Mouse (Mus musculus) adrenal gland, postnatal 25 days (tissue): ENCODE data around the gene Serpinb1b. TPM values are rescaled to one million over a fixed set of nuclear protein-coding genes. Genes with fewer than 3 reads are reported as not detected.
"Not testable (repeated sequence)": the region's sequence is repeated elsewhere in the genome, so short reads cannot be mapped to it uniquely, and the experiment has no call there.

ENCODE experiments used
- DNase-seq: peaks from one replicate; pipeline ENCODE4 v3.0.0; 2021; ENCODE audit warnings: mixed read lengths
- long read RNA-seq: library from polyadenylated mRNA; stranded (forward); transcript quantifications from one replicate; pipeline ENCODE4 v2.0.0, GENCODE M21; 2021
- total RNA-seq: library from RNA; stranded (reverse); gene quantifications from 2 replicates; pipeline ENCODE4 v1.2.3, GENCODE M21; 2021

The Serpinb1b gene
- 0.52 and 1.1 TPM in 2 replicates for total RNA-seq
- long read RNA-seq, partial matches to known transcripts = 0 of 1 reads
- long read RNA-seq, other reads (novel, unspliced or antisense) = 1 of 1 reads

DNA sequence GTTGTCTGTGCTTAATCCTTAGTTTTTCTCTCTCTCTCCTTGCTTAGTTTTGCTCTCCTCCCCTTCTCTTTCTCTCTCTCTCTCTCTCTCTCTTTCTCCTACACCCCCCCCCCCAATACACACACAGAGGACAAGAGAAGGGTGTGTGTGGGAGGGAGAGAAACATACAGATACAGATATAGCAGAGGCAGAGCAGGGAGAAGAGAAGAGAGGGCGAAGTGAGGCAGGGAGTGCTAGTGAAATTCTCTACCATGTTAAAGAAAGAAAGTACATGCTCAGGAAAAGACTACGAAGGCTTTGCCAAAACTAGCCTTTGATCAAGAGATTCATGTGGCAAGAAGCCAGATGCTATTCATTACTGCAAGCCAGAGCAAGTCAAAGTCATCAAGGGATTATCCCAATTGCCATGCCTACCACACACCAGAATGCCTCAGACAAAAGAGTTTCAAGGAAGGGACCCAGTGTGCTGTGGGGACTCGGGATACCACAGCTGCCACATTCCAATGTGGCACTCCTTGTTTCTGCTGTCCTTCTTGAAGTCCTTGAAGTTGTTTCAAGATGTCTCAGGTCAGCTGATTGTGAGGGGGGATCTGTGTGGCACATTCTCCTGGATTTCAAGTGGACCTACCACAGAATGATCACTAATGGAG is at the start of gene Serpinb1b:
TSS of gene Serpinb1b (plus strand) at position 520 of the 650 bp plus-strand sequence.
- DNase-seq = no peak

- DNase-seq = not testable (repeated sequence)
Measured at GRCm38 (mm10) chr13:33029478-33029877, 48.9 kb upstream of the Serpinb1b start.

DNA sequence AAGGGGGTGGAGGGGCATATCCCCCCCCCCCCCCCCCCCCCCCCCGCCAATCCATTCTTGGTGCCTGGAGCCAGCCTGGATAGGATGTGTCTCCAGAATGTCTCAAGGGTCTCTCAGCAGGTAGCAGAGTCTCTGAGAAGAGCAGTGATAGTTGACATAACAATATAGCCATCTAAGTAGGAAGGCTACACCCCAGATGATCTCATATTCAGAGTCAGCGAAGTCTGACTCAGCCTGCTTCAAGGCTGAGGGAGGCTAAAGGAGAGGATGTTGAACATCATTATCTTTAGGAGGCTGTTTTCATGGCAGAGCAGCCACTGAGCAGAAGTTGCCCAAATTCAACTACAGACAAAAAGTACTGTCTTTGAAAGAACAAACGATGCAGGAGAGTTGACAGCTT is 48.1 kb upstream of the Serpinb1b start:
- no peak for DNase-seq

DNA sequence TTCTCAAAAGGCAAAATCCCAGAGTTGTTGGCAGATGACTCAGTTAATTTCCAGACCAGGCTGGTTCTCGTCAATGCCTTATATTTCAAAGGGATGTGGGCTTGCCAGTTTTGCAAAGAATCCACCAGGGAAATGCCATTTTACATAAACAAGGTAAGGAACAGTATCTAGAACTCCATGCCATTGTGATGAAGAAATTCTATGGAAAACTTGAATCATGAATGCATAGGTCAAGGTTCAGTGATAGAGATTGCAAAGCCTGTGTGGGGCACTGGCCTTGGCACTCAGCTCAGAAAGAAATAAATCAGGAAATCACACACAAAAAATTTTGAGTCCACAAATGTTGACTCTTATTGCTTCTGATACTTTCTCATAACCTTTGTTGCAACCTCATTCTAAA is 42.9 kb upstream of the Serpinb1b start:
- no peak for DNase-seq

- no peak for DNase-seq
Measured at GRCm38 (mm10) chr13:33043542-33043941, 34.8 kb upstream of the Serpinb1b start.

DNA sequence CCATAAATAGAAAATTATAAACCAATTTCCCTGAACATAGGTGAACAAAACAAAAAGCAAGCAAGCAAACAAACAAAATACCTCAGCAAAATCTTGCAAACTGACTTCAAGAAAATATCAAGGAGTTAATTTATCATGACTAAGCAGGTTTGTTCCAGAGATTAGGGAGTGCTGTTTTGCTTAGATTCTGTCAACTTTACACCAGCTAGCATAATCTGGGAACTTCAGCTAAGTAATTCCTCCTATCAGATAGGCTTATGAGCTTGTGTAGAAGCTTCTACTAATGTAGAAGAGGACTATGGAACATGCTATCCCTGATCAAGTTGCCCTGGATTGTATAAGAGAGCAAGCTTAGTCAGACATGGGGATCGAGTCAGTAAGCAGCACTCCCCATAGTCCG is 31.1 kb upstream of the Serpinb1b start:
- no peak for DNase-seq

DNA sequence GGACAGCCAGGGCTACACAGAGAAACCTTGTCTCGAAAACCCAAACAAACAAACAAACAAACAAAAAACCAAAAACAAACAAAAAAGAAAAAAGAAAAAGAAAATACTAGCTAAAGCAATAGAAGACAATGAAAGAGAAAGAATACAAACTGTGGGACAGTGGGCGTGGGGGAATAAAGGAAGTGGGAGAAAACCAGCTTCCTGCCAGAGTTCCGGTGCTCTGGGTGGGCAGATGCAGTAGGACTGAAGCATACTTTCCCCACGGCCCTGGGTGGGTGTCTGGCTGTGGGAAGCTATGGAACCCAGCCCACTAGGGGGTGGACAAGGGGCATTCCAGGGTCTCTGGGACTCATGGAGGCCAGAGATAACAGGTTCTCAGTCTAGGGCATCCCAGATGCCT is 30.2 kb upstream of the Serpinb1b start:
- no peak for DNase-seq

DNA sequence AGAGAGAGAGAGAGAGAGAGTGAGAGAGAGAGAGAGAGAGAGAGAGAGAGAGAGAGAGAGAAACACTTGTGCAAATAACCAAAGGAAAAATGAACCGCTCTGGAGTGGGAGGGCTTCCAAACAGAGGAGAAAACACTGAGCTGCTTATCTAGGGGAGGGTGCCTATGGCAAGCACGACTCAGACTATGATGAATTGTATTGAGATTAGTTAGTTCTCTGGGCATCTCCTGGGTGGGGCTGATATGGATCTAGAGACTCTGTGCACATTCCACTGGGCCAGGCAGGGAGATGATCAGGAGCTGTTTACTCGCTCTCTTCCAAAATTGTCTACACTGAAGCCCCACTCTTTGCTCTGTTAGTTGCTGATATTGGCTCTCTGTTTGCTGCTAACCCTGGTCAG is 26.7 kb upstream of the Serpinb1b start:
- no peak for DNase-seq

DNA sequence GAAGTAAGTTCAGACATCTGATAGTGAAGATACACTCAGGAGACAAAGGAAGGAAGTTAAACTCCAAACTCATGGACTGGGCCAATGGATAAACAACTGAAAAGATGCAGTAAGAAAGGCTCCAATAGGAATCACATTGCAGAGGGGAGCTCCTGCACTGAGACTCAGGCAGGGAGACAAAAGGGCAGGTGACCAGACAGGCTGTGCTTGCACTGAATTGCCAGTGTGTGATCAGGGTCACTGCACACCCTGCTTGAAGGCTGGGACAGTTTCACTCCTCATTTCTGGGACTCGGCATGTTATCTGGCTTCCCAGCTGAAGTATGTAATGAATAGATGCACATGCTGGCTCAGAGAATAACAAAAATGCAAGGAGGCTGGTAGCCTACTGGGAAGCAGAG is 15.3 kb upstream of the Serpinb1b start:
- DNase-seq = no peak

DNA sequence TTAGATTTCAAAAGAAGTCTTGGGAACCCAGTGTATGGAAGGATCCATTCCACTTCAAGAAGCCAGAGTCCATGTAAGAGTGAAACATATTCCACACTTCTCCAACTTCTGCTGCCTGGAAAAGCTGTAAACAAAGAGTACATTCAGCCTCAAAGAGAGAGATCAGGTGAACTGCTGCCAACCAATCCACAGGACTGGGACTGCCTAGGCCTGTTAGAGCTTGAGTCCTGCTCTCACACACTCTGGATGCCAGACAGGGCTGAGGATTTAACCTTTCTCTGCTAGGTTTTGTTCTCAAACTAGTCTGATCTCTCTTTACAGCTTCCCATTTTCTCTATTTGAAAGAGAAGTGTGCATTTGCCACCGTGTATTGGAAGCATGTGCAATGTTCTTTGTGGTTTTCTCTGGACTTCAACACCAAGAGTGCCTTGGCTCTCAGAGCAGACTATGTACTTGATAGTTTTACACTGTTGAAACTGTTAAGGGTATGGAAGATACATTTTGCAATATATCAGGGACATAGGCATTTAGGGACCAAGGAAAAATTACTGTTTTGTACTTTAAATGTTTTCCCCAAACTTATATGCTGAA is 10.9 kb upstream of the Serpinb1b start:
- no peak for DNase-seq

- no peak for DNase-seq
Measured at GRCm38 (mm10) chr13:33068164-33068563, 10.2 kb upstream of the Serpinb1b start.

DNA sequence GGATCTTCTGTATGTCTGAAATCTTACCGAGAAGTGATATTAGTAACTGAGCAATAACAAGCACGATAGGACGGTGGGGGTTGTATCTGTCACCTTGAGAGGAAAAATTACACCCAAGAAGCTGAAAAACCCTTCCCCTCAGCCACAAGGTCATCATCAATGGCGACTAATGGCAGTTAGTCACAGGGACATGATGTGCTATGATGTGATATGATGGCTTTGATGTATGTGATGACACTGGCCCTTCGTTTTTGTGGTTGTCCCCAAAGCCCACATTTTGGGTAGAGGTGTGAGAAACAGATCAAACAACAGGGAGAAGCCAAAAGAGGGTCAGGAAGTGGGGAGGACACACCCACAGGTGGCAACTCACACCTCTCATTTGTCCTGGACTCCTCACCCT is 6.6 kb upstream of the Serpinb1b start:
- no peak for DNase-seq

GRCm38 (mm10) chr13:33074029-33074428 is 4.3 kb upstream of the Serpinb1b start:
- DNase-seq = peak; percentile 49

DNA sequence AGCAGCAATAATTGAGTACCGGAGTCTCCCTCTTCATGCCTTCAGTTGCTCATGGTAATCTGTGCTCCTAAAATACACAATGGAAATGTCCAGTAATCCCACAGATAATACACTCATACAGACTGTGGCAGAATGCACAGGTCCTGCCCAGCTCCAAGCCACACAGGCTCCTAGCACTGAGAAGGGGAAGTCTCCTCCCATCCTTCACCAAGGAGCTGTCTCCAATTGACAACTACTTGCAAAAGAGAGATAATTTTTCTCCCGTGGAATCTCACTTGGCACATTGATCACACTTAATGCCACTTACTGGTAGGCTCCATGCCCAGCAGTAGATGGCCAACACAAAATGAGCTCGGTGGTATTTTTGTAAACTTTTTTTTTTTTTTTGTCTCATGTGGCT is 2.1 kb upstream of the Serpinb1b start:
- DNase-seq = no peak

GRCm38 (mm10) chr13:33077026-33077685 is 1.2 kb upstream of the Serpinb1b start:
- DNase-seq = no peak

- DNase-seq = no peak
Measured at GRCm38 (mm10) chr13:33079391-33079790, 1.0 kb downstream of the Serpinb1b start.

DNA sequence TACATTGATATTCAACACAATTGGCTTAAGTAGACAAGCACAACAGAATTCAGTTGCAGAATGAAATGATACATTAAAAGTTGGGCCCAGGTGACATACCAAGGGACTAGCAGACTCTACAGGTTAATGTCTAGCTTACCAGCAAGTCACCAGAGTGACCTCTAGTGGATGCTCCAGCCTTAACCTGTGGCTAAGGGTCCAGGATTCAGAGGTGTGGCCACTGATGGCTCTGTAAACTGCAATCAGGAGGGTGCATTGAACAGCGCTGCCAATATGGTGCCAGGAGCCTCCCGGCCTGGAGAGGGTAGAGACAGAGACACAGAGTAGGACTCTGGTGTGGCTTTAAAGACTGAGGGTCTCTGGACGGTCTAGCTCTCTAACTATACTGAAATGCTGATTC is 2.0 kb downstream of the Serpinb1b start:
- no peak for DNase-seq

- DNase-seq = no peak
Measured at GRCm38 (mm10) chr13:33083834-33084233, 5.5 kb downstream of the Serpinb1b start.

GRCm38 (mm10) chr13:33084975-33085694 is 6.8 kb downstream of the Serpinb1b start:
- DNase-seq = no peak

- peak; percentile 23 for DNase-seq
Measured at GRCm38 (mm10) chr13:33085695-33086432, 7.5 kb downstream of the Serpinb1b start.

GRCm38 (mm10) chr13:33089566-33089965 is 11.2 kb downstream of the Serpinb1b start:
- DNase-seq = no peak

GRCm38 (mm10) chr13:33090546-33090945 is 12.2 kb downstream of the Serpinb1b start:
- DNase-seq = no peak
